Mouse (Mus musculus) gastrocnemius, adult 2 months (tissue): ENCODE measurements around the gene Lad1. TPM values are rescaled to one million over a fixed set of nuclear protein-coding genes. Genes with fewer than 3 reads are reported as not detected.

ENCODE experiments used
- DNase-seq: peaks from one replicate; pipeline ENCODE4 v3.0.0; 2022
- H3K27ac ChIP-seq: fragments of 200-600 bp; 2 replicates; pipeline ENCODE4 v1.8.1; 2022; ENCODE audit warnings: mild to moderate bottlenecking
- H3K4me3 ChIP-seq: fragments of 200-600 bp; 2 replicates; pipeline ENCODE4 v1.8.1; 2022; ENCODE audit warnings: mild to moderate bottlenecking, moderate library complexity
- CTCF ChIP-seq: fragments of 200-600 bp; IDR thresholded peaks from 2 replicates; pipeline ENCODE4 v1.8.1; 2022; ENCODE audit warnings: antibody characterized with exemption, mild to moderate bottlenecking, moderate library complexity
- intact Hi-C: fragments of 180-260 bp; cut with DNase I; formaldehyde crosslinking; loops from one replicate; pipeline ENCODE4 v1.15.1; 2025
- total RNA-seq, 2 experiments: library from RNA; stranded (reverse); gene quantifications; 2 replicates each; pipeline ENCODE4 v1.2.3; 2021

Lad1 gene
- total RNA-seq, 2 experiments from 2014 or later = not detected

DNA sequence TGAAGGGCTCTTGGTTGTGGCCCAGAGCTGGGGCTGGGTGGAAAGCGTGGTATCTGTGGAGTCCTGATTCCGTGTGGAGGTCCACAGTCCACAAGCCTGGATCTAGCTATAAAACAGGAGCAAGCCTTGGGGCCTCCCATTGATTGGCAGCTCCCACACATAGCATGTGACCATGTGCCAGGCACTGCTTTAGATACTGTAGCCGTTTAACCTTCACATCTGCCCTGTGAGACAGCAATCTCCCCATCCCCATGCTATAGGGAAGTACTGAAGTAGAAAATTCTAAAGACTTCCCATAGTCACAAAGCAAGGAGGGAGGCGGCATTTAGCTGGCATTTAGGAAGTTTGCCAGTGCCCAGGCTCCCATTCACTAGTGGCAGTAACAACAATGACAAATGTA lies 5.3 kb upstream of the Lad1 start:
- Histone ChIP-seq H3K4me3 (no peak overlapping the region), H3K27ac (no peak overlapping the region)
- no peak for TF ChIP-seq CTCF
- intact Hi-C loops = no loop called here
- DNase-seq = no peak

DNA sequence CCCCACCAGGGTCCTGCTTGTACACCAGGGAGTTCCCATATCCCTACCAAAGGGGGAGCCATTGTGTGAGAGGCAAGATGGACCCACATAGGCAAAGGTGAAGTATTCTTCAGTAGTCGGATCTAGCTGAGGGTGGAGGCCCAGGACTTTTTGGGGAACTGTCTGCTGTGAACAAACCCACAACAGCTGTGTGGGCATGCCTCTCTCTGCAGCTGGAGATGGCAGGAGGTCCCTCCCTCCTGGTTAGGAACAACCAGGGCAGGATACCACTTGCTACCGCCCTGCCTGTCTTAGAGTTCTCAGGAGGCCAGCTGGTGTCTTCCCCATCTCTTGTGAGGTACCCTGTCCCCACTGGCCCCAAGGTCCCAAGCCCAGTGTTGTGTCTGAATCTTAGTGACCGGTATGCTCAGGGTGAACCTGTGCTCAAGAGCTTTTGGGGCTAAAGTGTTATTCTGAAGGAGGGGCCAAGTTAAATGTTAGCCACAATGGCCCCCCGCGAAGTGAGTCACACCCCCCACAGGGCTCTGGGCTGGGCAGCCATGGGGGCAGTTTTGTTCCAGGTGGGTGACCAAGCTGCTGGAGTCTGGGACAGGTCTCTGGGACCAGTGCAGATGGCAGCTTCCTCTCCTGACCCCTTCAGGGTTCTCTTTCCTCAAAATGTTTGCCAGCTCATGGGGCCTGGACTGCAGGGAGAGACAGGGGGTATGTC lies 4.6 kb upstream of the Lad1 start:
- Histone ChIP-seq H3K27ac (no peak overlapping the region), H3K4me3 (no peak overlapping the region)
- intact Hi-C loops = no loop called here
- no peak for DNase-seq
- TF ChIP-seq CTCF = no peak

DNA sequence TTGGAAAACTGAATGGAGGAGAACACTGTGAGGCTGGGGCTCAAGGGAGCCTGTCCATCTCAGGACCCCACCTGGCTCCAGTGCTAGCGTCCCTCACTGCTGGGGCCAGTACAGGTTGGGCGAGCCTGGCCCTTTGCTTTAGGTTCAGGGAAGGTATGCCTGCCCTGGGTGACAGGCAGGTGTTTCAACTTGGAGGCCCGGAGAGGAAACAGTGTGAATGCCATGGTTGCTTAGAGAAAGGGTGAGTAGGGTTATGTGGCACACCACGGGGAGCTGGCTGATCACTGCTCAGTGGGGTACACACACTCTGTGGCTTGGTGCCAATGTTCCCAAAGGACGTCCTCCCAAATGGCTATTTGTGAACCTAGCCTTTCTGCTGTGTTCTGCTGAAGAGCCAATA lies 3.9 kb upstream of the Lad1 start:
- TF ChIP-seq CTCF = no peak
- intact Hi-C loops = no loop called here
- H3K27ac ChIP-seq = no peak overlapping the region
- peak; percentile 7 for DNase-seq
- no peak overlapping the region for H3K4me3 ChIP-seq

DNA sequence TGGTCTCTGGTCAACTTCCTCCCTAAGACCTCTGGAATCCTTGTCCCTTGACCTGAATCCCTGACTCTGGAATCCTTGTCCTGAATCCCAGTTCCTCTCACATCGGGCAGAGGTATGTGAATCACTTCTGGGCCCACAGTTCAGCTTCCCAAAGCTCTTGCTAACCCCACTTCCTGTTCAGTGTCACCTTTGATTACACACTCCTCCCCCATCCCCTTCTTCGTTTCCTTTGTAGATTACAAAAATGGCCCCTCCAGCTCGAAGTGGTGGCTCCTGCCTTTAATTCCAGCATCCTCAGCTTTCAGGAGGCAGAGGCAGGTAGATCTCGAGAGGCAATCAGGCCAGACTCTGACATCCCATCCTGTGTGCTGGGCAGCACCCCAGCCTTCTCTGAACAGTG lies 803 bp upstream of the Lad1 start:
- Histone ChIP-seq H3K4me3 (no peak overlapping the region), H3K27ac (no peak overlapping the region)
- TF ChIP-seq CTCF = no peak
- intact Hi-C loops = no loop called here
- DNase-seq = peak; percentile 1

DNA sequence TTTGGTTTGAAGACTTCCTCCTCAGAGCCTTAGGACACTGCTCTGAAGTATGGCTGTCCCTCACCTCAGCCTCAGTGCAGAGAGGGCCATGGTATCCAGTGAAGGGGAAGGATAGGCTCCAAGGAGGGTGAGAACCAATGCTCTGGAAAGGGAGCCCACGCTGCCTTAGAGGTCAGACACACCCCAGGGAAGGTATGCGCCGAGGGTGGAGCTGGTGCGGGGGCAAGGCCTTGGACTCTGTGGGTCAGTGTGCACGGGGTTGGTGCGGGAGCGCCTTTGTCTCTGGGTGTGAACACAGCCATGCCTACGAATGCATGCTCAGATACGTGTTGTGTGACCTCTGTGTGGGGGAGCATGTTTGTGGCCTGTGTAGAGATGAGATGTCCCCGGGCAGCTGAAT lies 1.7 kb downstream of the Lad1 start:
- no peak for TF ChIP-seq CTCF
- H3K4me3 ChIP-seq = no peak overlapping the region
- H3K27ac ChIP-seq = no peak overlapping the region
- DNase-seq = peak; percentile 11
- intact Hi-C loops = no loop called here

DNA sequence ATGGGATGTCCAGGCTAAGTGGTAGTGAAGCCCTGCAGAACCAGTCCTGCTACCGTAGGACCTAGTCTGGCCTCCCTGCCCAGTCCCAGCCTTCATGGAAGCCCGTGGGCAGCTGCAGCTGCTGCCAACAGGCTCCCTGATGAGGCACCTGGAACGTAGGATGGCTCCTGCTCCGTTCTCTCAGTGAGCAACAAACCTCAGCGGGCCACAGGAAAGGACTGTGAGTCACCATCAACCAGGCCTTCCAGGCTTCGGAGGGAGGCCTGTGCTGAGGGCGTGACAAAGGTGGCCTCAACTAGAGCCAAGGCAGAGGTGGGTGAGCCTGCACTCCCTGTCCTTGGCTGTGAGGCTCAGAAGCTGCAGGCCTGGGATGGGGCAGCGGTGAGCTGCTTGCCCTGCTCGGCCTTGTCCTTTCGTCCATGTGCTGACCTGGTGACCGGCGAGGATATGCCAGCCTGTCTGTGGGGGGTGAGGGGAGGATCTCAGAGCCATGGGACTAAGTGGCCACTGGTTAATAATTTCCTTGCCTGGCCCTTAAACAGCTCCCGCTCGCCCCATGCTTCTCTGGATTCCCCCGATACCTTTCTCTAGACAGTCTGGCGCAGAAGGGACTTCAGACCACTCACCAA lies 2.5 kb downstream of the Lad1 start:
- intact Hi-C loops = no loop called here
- Histone ChIP-seq H3K4me3 (no peak overlapping the region), H3K27ac (no peak overlapping the region)
- DNase-seq = no peak
- TF ChIP-seq CTCF = no peak

DNA sequence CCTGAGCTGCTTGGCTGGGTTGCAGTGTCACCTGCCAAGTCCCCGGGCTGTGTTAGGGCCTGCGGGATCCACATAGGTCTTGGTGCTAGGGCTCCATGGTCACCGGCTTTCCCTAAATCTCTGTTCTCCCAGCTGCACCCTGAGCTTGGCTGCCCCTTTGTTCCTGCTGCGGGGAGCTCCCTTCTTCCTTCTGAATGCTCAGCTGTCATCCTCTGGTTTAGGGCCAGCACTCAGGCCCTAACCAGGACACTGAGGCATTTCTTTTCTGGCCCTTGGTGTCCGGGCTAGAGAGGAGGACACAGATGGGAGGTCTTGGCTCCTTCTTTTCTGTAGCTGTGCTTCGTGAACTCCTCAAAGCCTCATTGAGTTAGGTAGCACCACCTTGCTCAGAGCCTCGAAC lies 3.4 kb downstream of the Lad1 start:
- intact Hi-C loops = no loop called here
- Histone ChIP-seq H3K4me3 (no peak overlapping the region), H3K27ac (no peak overlapping the region)
- no peak for TF ChIP-seq CTCF
- no peak for DNase-seq

DNA sequence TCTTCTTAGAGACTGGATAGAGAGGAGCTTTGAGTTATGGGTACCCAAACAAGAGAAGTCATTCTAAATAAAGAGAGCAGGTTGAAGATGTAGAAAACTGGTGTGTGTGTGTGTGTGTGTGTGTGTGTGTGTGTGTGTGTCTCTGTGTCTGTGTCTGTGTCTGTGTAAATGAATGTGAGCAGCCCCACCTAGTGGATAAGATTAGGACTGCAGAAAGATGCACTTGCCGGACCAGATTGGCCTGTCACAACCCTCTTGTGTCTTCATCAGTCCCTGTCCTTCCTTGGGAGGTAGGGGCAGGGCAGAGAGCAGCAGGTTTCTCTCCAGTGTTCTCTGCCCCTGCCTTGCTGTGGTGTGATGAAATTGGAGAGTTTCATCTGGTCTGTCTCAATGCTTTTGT lies 10.5 kb downstream of the Lad1 start:
- DNase-seq = peak; percentile 17
- H3K4me3 ChIP-seq = no peak overlapping the region
- TF ChIP-seq CTCF = peak; percentile 54
- H3K27ac ChIP-seq = no peak overlapping the region
- intact Hi-C loops = loop anchor here (2.0 kb wide), 1 partner anchor 18 kb away; no protein-coding TSS in a partner anchor

DNA sequence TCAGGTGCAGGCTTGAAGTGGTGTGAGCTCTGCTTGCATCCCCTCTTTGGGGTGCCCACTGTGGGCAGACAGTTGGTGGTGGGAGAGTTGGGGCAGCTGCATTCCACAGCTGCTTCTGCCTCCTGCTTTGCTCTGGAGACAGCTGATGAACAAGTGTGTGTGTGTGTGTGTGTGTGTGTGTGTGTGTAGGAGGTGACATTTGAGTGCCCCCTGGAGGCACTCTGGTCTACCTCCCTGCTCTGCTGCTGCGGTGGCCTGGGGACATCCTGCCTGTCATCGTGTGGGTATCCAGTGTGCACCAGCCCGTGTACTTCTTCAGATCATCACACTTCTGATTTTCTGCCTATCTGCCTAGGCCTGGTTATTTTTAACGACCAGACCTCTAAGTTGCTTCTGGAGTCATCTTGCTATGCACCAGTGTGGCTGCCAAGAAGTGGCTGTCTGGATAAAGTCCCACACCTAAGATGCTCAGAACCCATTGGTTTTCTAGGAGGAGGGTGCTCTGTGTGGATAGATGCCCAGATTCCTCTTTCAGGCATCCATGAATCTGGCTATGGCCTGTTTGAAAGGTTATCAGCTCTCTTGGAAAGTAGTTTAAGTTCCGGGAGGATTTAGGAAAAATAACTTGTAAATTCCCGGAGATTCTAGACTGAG lies 15.9 kb downstream of the Lad1 start:
- TF ChIP-seq CTCF = no peak
- intact Hi-C loops = no loop called here
- H3K27ac ChIP-seq = no peak overlapping the region
- no peak for DNase-seq
- no peak overlapping the region for H3K4me3 ChIP-seq

DNA sequence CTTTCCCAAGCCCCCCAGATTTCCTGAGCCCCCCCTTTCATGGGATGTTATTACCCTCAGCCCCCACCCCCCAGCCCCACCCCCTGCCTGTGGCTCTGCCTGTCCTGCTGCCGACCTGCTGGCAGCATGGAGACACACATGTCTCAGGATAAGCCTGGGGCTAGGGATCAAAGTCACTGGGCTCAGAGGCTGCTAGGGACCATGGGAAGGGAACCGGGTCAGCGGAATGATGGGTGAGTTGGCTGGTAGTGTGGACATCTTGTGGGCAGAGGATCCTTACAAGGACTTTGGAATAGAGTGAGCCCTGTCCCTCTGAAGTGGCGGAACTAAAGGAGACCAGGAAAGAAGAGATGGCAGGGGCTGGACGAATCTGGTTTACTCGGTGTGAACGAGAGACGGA lies 16.6 kb downstream of the Lad1 start:
- no peak overlapping the region for H3K4me3 ChIP-seq
- no peak for DNase-seq
- H3K27ac ChIP-seq = no peak overlapping the region
- intact Hi-C loops = no loop called here
- no peak for TF ChIP-seq CTCF

DNA sequence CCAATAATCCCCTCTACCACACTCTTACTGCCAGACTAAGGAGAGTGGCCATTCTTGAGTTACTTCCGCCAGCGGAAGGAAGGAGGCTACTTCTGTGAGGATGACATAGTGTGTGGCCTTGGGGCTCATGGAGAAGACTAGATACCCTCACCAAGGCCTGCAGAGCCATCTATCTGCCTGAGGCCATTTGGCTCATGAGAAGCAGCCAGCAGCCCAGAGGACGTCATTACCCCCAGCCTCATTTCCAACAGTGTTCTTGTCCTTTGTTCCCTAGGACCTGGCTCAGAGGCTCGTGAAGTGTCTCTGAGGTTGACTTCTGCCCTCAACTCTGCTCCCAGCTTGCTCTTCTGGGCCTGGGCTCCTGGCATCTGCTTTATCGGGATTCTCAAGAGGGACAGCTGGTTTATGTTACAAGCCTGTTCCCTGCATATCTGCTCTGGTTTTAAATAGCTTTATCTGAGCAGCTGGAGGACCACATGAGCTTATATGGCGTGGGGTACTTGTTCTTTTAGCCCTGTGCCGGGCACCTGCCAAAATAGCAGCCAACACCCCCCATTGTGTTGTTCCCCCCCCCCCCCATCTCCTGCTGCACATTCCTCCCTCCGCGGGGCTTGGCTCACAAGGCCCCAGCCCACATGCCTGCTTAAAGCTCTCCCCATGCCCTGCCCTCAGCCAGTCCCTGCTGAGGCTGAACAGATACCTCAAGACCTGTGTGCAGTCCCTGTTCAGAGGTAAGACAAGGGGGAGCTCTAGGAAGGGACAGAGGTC lies 17.5 kb downstream of the Lad1 start, which contains the start of gene Tnnt2:
Tnnt2 (plus strand) TSS at position 639 of the 768 bp plus-strand sequence.
- no peak for DNase-seq
- intact Hi-C loops = no loop called here
- no peak within 1 kb of the TSS for H3K27ac ChIP-seq
- no peak for TF ChIP-seq CTCF
- H3K4me3 ChIP-seq = no peak within 1 kb of the TSS

DNA sequence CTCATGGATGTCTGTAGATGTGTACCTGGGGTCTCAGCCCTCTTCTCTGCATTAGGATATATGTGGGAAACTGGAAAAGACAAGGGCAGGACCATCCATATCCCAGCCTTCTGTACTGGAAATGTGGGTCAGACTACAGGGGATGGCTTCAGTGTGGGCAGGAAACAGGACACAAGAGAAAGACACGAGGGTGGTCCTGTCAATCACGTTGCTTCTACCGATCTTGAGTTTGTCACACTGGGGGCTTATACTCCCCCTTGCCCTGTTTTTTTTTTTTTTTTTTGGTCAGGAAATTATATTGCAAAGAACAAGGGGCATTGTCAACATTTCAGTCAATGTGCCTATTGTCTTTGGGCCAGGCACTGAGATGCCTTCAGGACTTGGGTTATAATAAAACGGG lies 20.2 kb downstream of the Lad1 start:
- no peak for DNase-seq
- intact Hi-C loops = no loop called here
- Histone ChIP-seq H3K4me3 (no peak overlapping the region), H3K27ac (no peak overlapping the region)
- TF ChIP-seq CTCF = no peak

DNA sequence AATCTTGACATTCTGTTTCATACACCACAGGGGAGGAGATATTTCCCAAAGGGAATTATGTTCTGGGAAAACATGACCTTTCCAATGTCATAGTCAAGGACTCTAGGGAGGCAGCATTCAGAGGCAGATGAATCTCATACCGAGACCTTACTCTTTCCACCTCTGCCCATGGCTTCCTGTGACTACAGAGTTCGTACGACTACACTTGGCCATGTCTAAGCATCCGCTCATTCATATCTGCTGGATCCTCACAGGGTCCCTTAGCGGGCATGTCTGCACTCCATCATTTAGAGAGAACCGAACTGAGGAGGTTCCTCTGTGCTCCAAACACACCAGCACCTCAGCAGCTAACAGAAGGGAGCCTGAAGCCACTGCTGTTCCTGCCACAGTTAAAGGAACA lies 20.7 kb downstream of the Lad1 start:
- Histone ChIP-seq H3K4me3 (no peak overlapping the region), H3K27ac (no peak overlapping the region)
- intact Hi-C loops = no loop called here

More for the DNA sequence above, 20.7 kb downstream of the Lad1 start:
- no peak for DNase-seq
- TF ChIP-seq CTCF = no peak
